ENCODE assay signal across 11 mouse cellular contexts in genomic region chr8:84466932-84467331, GRCm38 (mm10).
DNase-seq lines count a peak whose midpoint lies in the region; ATAC-seq lines count a peak whose summit lies in the region.
"Had no signal": no experiment of that assay in that cellular context is flagged by ENCODE, and none has a peak within 500 bp of the region (broad histone marks: within the 10 kb centered on the region; RNA-seq: fewer than 3 reads in every experiment).

No protein-coding gene starts in this region.

- H3K27me3 ChIP-seq in midbrain, embryonic 14.5 days (ENCODE audit: control insufficient read depth, insufficient read depth, low read length) = no peaks in the 10 kb centered on the region
- H3K27me3 ChIP-seq in midbrain, embryonic 10.5 days (ENCODE audit: low read depth, poor library complexity, severe bottlenecking) = no peaks in the 10 kb centered on the region
- no peaks in the 10 kb centered on the region for H3K27me3 ChIP-seq in embryonic facial prominence, embryonic 10.5 days (replicated peaks; ENCODE audit: low read depth, poor library complexity, severe bottlenecking)

- H3K9ac ChIP-seq in midbrain, embryonic 14.5 days (replicated peaks; ENCODE audit: low read length) = no peak overlapping the region
- H3K9ac ChIP-seq: liver, embryonic 14.5 days had no signal

- no peaks in the 10 kb centered on the region for H3K4me1 ChIP-seq in midbrain, embryonic 14.5 days (ENCODE audit: control insufficient read depth, insufficient read depth, low read length)
- no peaks in the 10 kb centered on the region for H3K4me1 ChIP-seq in midbrain, embryonic 10.5 days
- H3K4me1 ChIP-seq in embryonic facial prominence, embryonic 10.5 days = no peaks in the 10 kb centered on the region

- H3K36me3 ChIP-seq in midbrain, embryonic 14.5 days (ENCODE audit: control insufficient read depth, insufficient read depth, low read length) = peaks cover 33% of the 10 kb centered on the region
- H3K36me3 ChIP-seq in midbrain, embryonic 10.5 days = peaks cover 27% of the 10 kb centered on the region
- H3K36me3 ChIP-seq in embryonic facial prominence, embryonic 10.5 days (replicated peaks) = peaks cover 7% of the 10 kb centered on the region

- H3K9me3 ChIP-seq in midbrain, embryonic 14.5 days (ENCODE audit: control insufficient read depth, low read length) = peaks cover under 1% of the 10 kb centered on the region; the same call in 1 of the 2 replicates
- peaks cover 6% of the 10 kb centered on the region; the same call in 1 of the 2 replicates for H3K9me3 ChIP-seq in midbrain, embryonic 10.5 days (replicated peaks)
- H3K9me3 ChIP-seq in embryonic facial prominence, embryonic 10.5 days = peaks cover 9% of the 10 kb centered on the region

- no peak overlapping the region for H3K4me2 ChIP-seq in midbrain, embryonic 14.5 days (ENCODE audit: low read length)

- no peak for DNase-seq in frontal cortex, postnatal 10 days (ENCODE audit: low spot score in 2 of 2)
- peak; percentile 49 for DNase-seq in midbrain, embryonic 14.5 days
- no peak for DNase-seq in midbrain, embryonic 10.5 days (ENCODE audit: low spot score)
- peak; percentile 88 for DNase-seq in cerebellum, adult 9-10 months
- peak; percentile 33 for DNase-seq in telencephalon, adult 2 months (ENCODE audit: low read depth, low spot score)
- DNase-seq in MN1 (ENCODE audit: low spot score) = no peak
- no peak for DNase-seq in embryonic facial prominence, embryonic 10.5 days (ENCODE audit: low spot score)
- DNase-seq: adrenal gland, postnatal 36 days; lung, postnatal 36 days had no signal

- no peak overlapping the region for H3K27ac ChIP-seq in midbrain, embryonic 14.5 days (replicated peaks; ENCODE audit: low read depth, low read length)
- H3K27ac ChIP-seq in midbrain, embryonic 10.5 days (replicated peaks) = no peak overlapping the region
- H3K27ac ChIP-seq in embryonic facial prominence, embryonic 10.5 days (replicated peaks) = no peak overlapping the region
- H3K27ac ChIP-seq: liver, embryonic 14.5 days had no signal

- peak; percentile 53 for ATAC-seq in frontal cortex, adult (ENCODE audit: low TSS enrichment)
- ATAC-seq in midbrain, embryonic 14.5 days (ENCODE audit: low FRiP score, low TSS enrichment) = no peak

- H3K4me3 ChIP-seq in midbrain, embryonic 14.5 days (replicated peaks; ENCODE audit: low read depth, low read length) = no peak overlapping the region
- no peak overlapping the region for H3K4me3 ChIP-seq in midbrain, embryonic 10.5 days
- no peak overlapping the region for H3K4me3 ChIP-seq in embryonic facial prominence, embryonic 10.5 days

- WGBS in midbrain, embryonic 14.5 days = 80% methylated on average over 1 of the region's 1 CpGs
- 82% methylated on average over 1 of the region's 1 CpGs for WGBS in midbrain, embryonic 10.5 days
- 80% methylated on average over 1 of the region's 1 CpGs for WGBS in embryonic facial prominence, embryonic 10.5 days

Comparison
In these comparisons a context has a peak if more than half of its experiments do, and no peak if none do; other contexts are left out.
1. DNase-seq: peak in midbrain, embryonic 14.5 days (single experiment), cerebellum, adult 9-10 months (single experiment) and telencephalon, adult 2 months (single experiment); none in frontal cortex, postnatal 10 days (0 of 2), midbrain, embryonic 10.5 days (single experiment), MN1 (single experiment) and embryonic facial prominence, embryonic 10.5 days (single experiment).